Mouse (Mus musculus) layer of hippocampus, adult 6 months (tissue): ENCODE measurements around the gene Parn. TPM values are rescaled to one million over a fixed set of nuclear protein-coding genes. Genes with fewer than 3 reads are reported as not detected.

ENCODE experiments used
- long read RNA-seq, 2 experiments: library from polyadenylated mRNA; unstranded; transcript quantifications; one replicate each; pipeline ENCODE4 v2.0.0; 2019 to 2020
- polyA plus RNA-seq: library from polyadenylated mRNA; unstranded; fragments of <200 nt; fragmentation: Nextera tagmentation; gene quantifications from 2 replicates; pipeline ENCODE4 v1.2.3, GENCODE M21; 2021

Gene Parn
- 11.5 and 12.8 TPM in 2 replicates for polyA plus RNA-seq
- long read RNA-seq, experiment 1, transcript Parn-201 (24 exons, 2,906 nt): major isoform, 14 of 22 reads
- long read RNA-seq, experiment 1, partial matches to known transcripts: 5 of 22 reads
- long read RNA-seq, experiment 1, other reads (novel, unspliced or antisense): 3 of 22 reads
- long read RNA-seq, experiment 2, transcript Parn-201 (24 exons, 2,906 nt): major isoform, 95 of 153 reads
- long read RNA-seq, experiment 2, partial matches to known transcripts: 17 of 153 reads
- long read RNA-seq, experiment 2, other reads (novel, unspliced or antisense): 40 of 153 reads

DNA sequence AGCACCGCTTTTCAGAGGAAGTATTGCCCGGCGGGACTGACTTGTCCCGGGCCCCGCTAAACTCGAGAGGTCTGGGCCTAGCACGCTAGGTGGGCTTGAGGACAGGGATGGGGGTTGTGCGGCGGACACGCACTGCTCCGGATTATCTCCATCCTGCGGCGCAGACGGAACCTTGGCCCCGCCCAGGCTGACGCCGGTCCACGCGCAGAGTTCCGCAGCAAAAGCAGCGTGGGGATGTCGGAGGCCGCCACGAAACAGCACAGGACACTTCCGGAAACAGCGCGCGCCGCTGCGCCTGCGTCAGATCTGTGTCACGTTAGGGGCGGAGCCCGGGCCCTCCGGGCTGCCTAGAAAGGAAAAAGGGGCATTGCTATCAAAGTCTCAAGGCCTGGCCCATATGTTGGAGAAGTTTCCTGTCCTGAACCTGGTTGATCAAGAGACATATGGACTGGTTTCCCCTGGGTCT is at the start of gene Parn:
Gene Parn (minus strand): TSS at position 293 of the 466 bp plus-strand sequence.

DNA sequence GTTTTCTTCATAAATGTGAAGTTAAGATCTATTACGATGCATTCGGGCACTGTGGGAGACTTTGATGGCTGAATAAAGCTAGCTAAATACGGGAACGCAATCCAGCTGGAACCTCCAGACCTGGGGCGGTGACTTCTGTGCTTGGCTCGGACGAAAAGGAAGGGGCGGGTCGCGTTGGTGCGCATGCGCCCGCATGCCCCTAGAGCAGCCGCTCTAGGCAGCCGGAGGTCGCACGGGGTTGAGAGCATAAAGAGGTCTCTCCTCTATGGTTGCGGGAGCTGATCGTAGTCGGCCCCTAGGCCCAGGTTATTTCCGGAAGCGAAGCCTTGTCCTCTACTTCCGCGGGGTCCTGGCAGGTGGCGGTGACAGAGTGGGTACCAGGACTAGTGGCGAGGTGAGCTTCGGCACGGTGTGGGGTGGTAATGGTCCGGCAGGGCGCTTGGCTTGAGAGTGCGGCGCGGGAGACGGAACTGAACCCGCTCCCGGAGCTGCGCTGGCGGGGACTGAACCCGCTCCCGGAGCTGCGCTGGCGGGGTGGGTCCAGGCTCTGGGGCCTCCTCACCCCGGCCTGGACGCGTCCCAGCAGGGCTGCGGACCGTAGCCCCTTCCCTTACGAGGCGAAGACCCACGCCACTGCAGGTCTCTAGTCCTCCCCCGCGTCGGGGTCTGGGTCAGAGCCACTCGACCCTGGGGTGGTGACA is 3.9 kb upstream of the Parn start, which contains the start of the genes Bfar and 3110001I22Rik:
Gene Bfar (plus strand): TSS at position 174 of the 701 bp plus-strand sequence.
Gene 3110001I22Rik (plus strand): TSS at position 245 of the 701 bp plus-strand sequence.

Other genes starting within 250 kb of the Parn start
- 23.6 and 24.1 TPM in 2 replicates for gene Bfar, start 3.7 kb upstream of the Parn start, polyA plus RNA-seq
- gene 3110001I22Rik, start 3.8 kb upstream of the Parn start, polyA plus RNA-seq: 1.4 and 1.7 TPM in 2 replicates
- gene Pla2g10, start 62.8 kb upstream of the Parn start, polyA plus RNA-seq: not detected in 2 replicates
- 52.0 and 70.3 TPM in 2 replicates for gene Rrn3, start 112.5 kb upstream of the Parn start, polyA plus RNA-seq
- gene Ntan1, start 150.7 kb upstream of the Parn start, polyA plus RNA-seq: 179 and 187 TPM in 2 replicates
- gene Pdxdc1, start 235.0 kb upstream of the Parn start, polyA plus RNA-seq: 39.8 and 40.4 TPM in 2 replicates
- 61.9 and 69.1 TPM in 2 replicates for gene Mpv17l, start 235.0 kb upstream of the Parn start, polyA plus RNA-seq